Mouse (Mus musculus) limb, embryonic 13.5 days (tissue): ENCODE data around the gene Phrf1. TPM values are rescaled to one million over a fixed set of nuclear protein-coding genes. Genes with fewer than 3 reads are reported as not detected.

Experiments used
- ATAC-seq: fragments of 200-750 bp; cut with Nextera tagmentation; 2 replicates; pipeline ENCODE4 v1.8.0; 2017; ENCODE audit warnings: low read depth, moderate number of reproducible peaks, moderate TSS enrichment; ENCODE audit not compliant: low FRiP score
- H3K27ac ChIP-seq: fragments of 300-500 bp; sonication (generic); 2 replicates; pipeline ENCODE4 v1.5.1; 2015; ENCODE audit warnings: inconsistent platforms, mild to moderate bottlenecking, moderate library complexity
- H3K27me3 ChIP-seq: fragments of 300-500 bp; sonication (generic); 2 replicates; pipeline ENCODE4 v1.6.1; 2015; ENCODE audit warnings: mild to moderate bottlenecking, inconsistent platforms
- H3K36me3 ChIP-seq: fragments of 300-500 bp; sonication (generic); 2 replicates; pipeline ENCODE4 v1.6.1; 2015; ENCODE audit warnings: inconsistent platforms, mild to moderate bottlenecking, moderate library complexity
- H3K4me1 ChIP-seq: fragments of 300-500 bp; sonication (generic); 2 replicates; pipeline ENCODE4 v1.6.1; 2015; ENCODE audit warnings: inconsistent platforms
- H3K4me2 ChIP-seq: fragments of 300-500 bp; sonication (generic); replicated peaks from 2 replicates; pipeline ENCODE4 v1.6.1; 2015; ENCODE audit warnings: inconsistent platforms, mild to moderate bottlenecking, moderate library complexity
- H3K4me3 ChIP-seq: fragments of 300-500 bp; sonication (generic); 2 replicates; pipeline ENCODE4 v1.5.1; 2015; ENCODE audit warnings: moderate library complexity, mild to moderate bottlenecking, inconsistent platforms
- H3K9ac ChIP-seq: fragments of 300-500 bp; sonication (generic); 2 replicates; pipeline ENCODE4 v1.6.1; 2015; ENCODE audit warnings: mild to moderate bottlenecking, inconsistent platforms
- H3K9me3 ChIP-seq: fragments of 300-500 bp; sonication (generic); 2 replicates; pipeline ENCODE4 v1.6.1; 2016; ENCODE audit warnings: inconsistent platforms
- WGBS: fragments of 180-500 bp; shearing (Covaris S2); methylation state at CpG from one replicate; pipeline ENCODE4 v1.1.7; 2015; 5-methylcytosine and 5-hydroxymethylcytosine counted together
- microRNA counts: library from miRNA; unstranded; fragments of <30 nt; microRNA quantifications from one replicate; lab custom pipeline; 2016
- microRNA-seq: library from miRNA; unstranded; fragments of <30 nt; microRNA quantifications from one replicate; pipeline ENCODE4, GENCODE M21; 2016
- polyA plus RNA-seq: library from polyadenylated mRNA; unstranded; fragments of >200 nt; fragmentation: Nextera tagmentation; extraction: Ambion mirVana; gene quantifications from 2 replicates; pipeline ENCODE4 v1.2.1, GENCODE M21; 2015

The Phrf1 gene
- polyA plus RNA-seq, 1 experiment from 2014 or later, result 87.2 TPM

GRCm38 (mm10) chr7:141304537-141304936, 76.0 kb downstream of the Phrf1 start:
- Histone ChIP-seq H3K4me2 (no peak overlapping the region), H3K27ac (no peak overlapping the region), H3K36me3 (peaks cover 98% of the 10 kb centered on the region), H3K9ac (no peak overlapping the region), H3K4me3 (no peak overlapping the region), H3K4me1 (no peaks in the 10 kb centered on the region), H3K27me3 (no peaks in the 10 kb centered on the region), H3K9me3 (no peaks in the 10 kb centered on the region)
- no peak for ATAC-seq
- 92% methylated on average over 4 of the region's 4 CpGs for WGBS

MicroRNAs encoded within 50 kb of the gene (microRNA counts, 519-probe panel; counts per million panel counts)
- 3,898 counts per million, percentile 74 among the panel's probes with 10 or more counts for microRNA mmu-miR-210 (lab: Ali Mortazavi, UCI)

Small RNA genes within 50 kb of the gene (microRNA-seq; reads per million reads assigned to microRNA genes)
- gene Mir210, result 619 reads per million, percentile 71 among the genes with 10 or more reads in this experiment

Other genes starting within 250 kb of the Phrf1 start
- 121 and 130 TPM in 2 replicates for gene Ifitm3, start 218.0 kb upstream of the Phrf1 start, polyA plus RNA-seq
- gene Ifitm6, start 210.9 kb upstream of the Phrf1 start, polyA plus RNA-seq, result 0.31 TPM in 1 of 2 replicates, not detected in the other
- not detected in 2 replicates for gene Gm17387, start 199.7 kb upstream of the Phrf1 start, polyA plus RNA-seq
- 21.5 and 26.9 TPM in 2 replicates for gene B4galnt4, start 167.7 kb upstream of the Phrf1 start, polyA plus RNA-seq
- gene Pkp3, start 150.6 kb upstream of the Phrf1 start, polyA plus RNA-seq, result 23.9 and 25.5 TPM in 2 replicates
- 2.7 and 3.1 TPM in 2 replicates for gene Sigirr, start 128.2 kb upstream of the Phrf1 start, polyA plus RNA-seq
- 1.3 and 2.1 TPM in 2 replicates for gene Ano9, start 111.0 kb upstream of the Phrf1 start, polyA plus RNA-seq
- gene Ptdss2, start 106.4 kb upstream of the Phrf1 start, polyA plus RNA-seq, result 85.5 and 89.2 TPM in 2 replicates
- gene Rnh1, start 55.9 kb upstream of the Phrf1 start, polyA plus RNA-seq, result 112 and 118 TPM in 2 replicates
- 94.5 and 97.5 TPM in 2 replicates for gene Hras, start 34.8 kb upstream of the Phrf1 start, polyA plus RNA-seq
- 11.4 and 12.9 TPM in 2 replicates for gene Lrrc56, start 34.6 kb upstream of the Phrf1 start, polyA plus RNA-seq
- 2.6 TPM in 2 replicates for gene Lmntd2, start 14.7 kb upstream of the Phrf1 start, polyA plus RNA-seq
- 32.7 and 34.0 TPM in 2 replicates for gene Rassf7, start 12.9 kb upstream of the Phrf1 start, polyA plus RNA-seq
- 1.8 and 2.3 TPM in 2 replicates for gene Irf7, start 37.7 kb downstream of the Phrf1 start, polyA plus RNA-seq
- 0.13 TPM in 1 of 2 replicates, not detected in the other for gene Cdhr5, start 48.0 kb downstream of the Phrf1 start, polyA plus RNA-seq
- gene Sct, start 50.3 kb downstream of the Phrf1 start, polyA plus RNA-seq, result 12.1 and 12.8 TPM in 2 replicates
- 1.6 and 2.3 TPM in 2 replicates for gene Drd4, start 63.2 kb downstream of the Phrf1 start, polyA plus RNA-seq
- gene Deaf1, start 98.9 kb downstream of the Phrf1 start, polyA plus RNA-seq, result 77.5 and 79.9 TPM in 2 replicates
- gene Tmem80, start 99.0 kb downstream of the Phrf1 start, polyA plus RNA-seq, result 45.0 and 48.7 TPM in 2 replicates
- gene Eps8l2, start 110.1 kb downstream of the Phrf1 start, polyA plus RNA-seq, result 7.4 and 10.3 TPM in 2 replicates
- gene Taldo1, start 163.4 kb downstream of the Phrf1 start, polyA plus RNA-seq, result 266 and 280 TPM in 2 replicates
- gene Gatd1, start 185.4 kb downstream of the Phrf1 start, polyA plus RNA-seq, result 73.8 and 75.9 TPM in 2 replicates
- gene Cend1, start 200.7 kb downstream of the Phrf1 start, polyA plus RNA-seq, result 5.1 and 5.2 TPM in 2 replicates
- gene Slc25a22, start 209.1 kb downstream of the Phrf1 start, polyA plus RNA-seq, result 38.8 and 39.3 TPM in 2 replicates
- gene Pidd1, start 215.2 kb downstream of the Phrf1 start, polyA plus RNA-seq, result 11.7 and 12.0 TPM in 2 replicates
- 1,214 and 1,220 TPM in 2 replicates for gene Rplp2, start 218.6 kb downstream of the Phrf1 start, polyA plus RNA-seq
- gene Pnpla2, start 226.4 kb downstream of the Phrf1 start, polyA plus RNA-seq, result 13.9 and 14.7 TPM in 2 replicates
- gene Cracr2b, start 232.3 kb downstream of the Phrf1 start, polyA plus RNA-seq, result 13.5 and 14.3 TPM in 2 replicates
- 12.6 and 14.6 TPM in 2 replicates for gene Cd151, start 238.6 kb downstream of the Phrf1 start, polyA plus RNA-seq
- 63.4 and 64.3 TPM in 2 replicates for gene Polr2l, start 246.3 kb downstream of the Phrf1 start, polyA plus RNA-seq
- gene Tspan4, start 246.5 kb downstream of the Phrf1 start, polyA plus RNA-seq, result 70.5 and 71.2 TPM in 2 replicates